Comparison of ENCODE assay signal across 11 mouse cellular contexts in the genomic region with DNA sequence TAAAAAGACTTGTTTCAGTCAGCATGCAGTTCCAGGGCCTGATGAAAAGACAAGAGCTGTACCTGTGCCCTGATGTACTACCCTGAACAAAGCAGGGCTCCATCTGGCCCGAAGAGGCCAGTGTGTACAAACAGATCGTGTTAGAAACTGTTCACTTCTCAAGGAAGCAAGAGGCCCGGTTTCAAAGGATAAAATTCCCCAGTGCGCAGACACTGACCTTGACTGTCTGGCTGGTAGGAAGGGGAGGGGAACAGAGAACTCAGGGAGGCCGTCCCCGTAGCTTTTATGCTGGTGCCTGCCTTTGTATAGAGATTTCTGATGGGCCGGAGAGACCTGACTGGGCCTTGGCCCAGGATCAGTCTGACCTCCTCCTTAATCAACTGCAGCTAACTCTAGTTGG.
DNase-seq lines count a peak whose midpoint lies in the region; ATAC-seq and TF ChIP-seq lines count a peak whose summit lies in the region.
"Had no signal": no experiment of that assay in that cellular context is flagged by ENCODE, and none has a peak within 500 bp of the region (broad histone marks: within the 10 kb centered on the region; RNA-seq: fewer than 3 reads in every experiment).

No protein-coding gene starts in this region.

- H3K27me3 ChIP-seq in heart, embryonic 16.5 days (ENCODE audit: control insufficient read depth, insufficient read depth, low read length): no peaks in the 10 kb centered on the region
- no peaks in the 10 kb centered on the region for H3K27me3 ChIP-seq in hindbrain, postnatal 0 days (ENCODE audit: insufficient read depth, low read length)
- H3K27me3 ChIP-seq in stomach, embryonic 14.5 days (ENCODE audit: control insufficient read depth, insufficient read depth, low read length): no peaks in the 10 kb centered on the region
- H3K27me3 ChIP-seq: embryonic facial prominence, embryonic 15.5 days had no signal

- peak overlapping the region; percentile 54; the same call in 1 of the 2 replicates for H3K9ac ChIP-seq in heart, embryonic 16.5 days (ENCODE audit: low read length)
- no peak overlapping the region for H3K9ac ChIP-seq in hindbrain, postnatal 0 days (replicated peaks; ENCODE audit: low read length)
- no peak overlapping the region for H3K9ac ChIP-seq in stomach, embryonic 14.5 days (replicated peaks; ENCODE audit: low read depth, low read length)
- H3K9ac ChIP-seq: embryonic facial prominence, embryonic 15.5 days had no signal

- DNase-seq in heart, adult 8-10 months (ENCODE audit: low spot score): no peak
- peak; percentile 28 for DNase-seq in adrenal gland, postnatal 25 days
- no peak for DNase-seq in hindbrain, postnatal 0 days (ENCODE audit: low spot score)
- no peak for DNase-seq in left cerebral cortex, postnatal 36 days (ENCODE audit: low spot score in 2 of 2)
- no peak for DNase-seq in cerebellum, adult 8-10 months

- intact Hi-C loops in left cerebral cortex, postnatal 36 days (cut with DNase I): no loop called here

- H3K9me3 ChIP-seq in heart, embryonic 16.5 days (replicated peaks; ENCODE audit: control insufficient read depth, low read length): no peaks in the 10 kb centered on the region
- no peaks in the 10 kb centered on the region for H3K9me3 ChIP-seq in hindbrain, postnatal 0 days (ENCODE audit: low read length)
- no peaks in the 10 kb centered on the region for H3K9me3 ChIP-seq in stomach, embryonic 14.5 days (ENCODE audit: control insufficient read depth, low read depth, low read length)
- H3K9me3 ChIP-seq: embryonic facial prominence, embryonic 15.5 days; G1E had no signal

- TF ChIP-seq CTCF in hindbrain, postnatal 0 days (IDR thresholded peaks at IDR 0.05; ENCODE audit: low read depth): no peak

- WGBS in heart, embryonic 16.5 days: 32% methylated on average over 7 of the region's 7 CpGs
- WGBS in hindbrain, postnatal 0 days: 31% methylated on average over 7 of the region's 7 CpGs
- 33% methylated on average over 7 of the region's 7 CpGs for WGBS in stomach, embryonic 14.5 days

- peaks cover 70% of the 10 kb centered on the region for H3K4me1 ChIP-seq in heart, embryonic 16.5 days (ENCODE audit: control insufficient read depth, insufficient read depth, low read length)
- H3K4me1 ChIP-seq in hindbrain, postnatal 0 days (ENCODE audit: insufficient read depth, low read length): peaks cover 61% of the 10 kb centered on the region
- H3K4me1 ChIP-seq in stomach, embryonic 14.5 days (ENCODE audit: control insufficient read depth, insufficient read depth, low read length): peaks cover 53% of the 10 kb centered on the region

- H3K4me3 ChIP-seq in heart, embryonic 16.5 days (ENCODE audit: low read length): no peak overlapping the region
- H3K4me3 ChIP-seq in hindbrain, postnatal 0 days (ENCODE audit: low read length): no peak overlapping the region
- H3K4me3 ChIP-seq in stomach, embryonic 14.5 days (ENCODE audit: low read depth, low read length): no peak overlapping the region
- H3K4me3 ChIP-seq: embryonic facial prominence, embryonic 15.5 days; left cerebral cortex, adult 2 months had no signal

- no peaks in the 10 kb centered on the region for H3K36me3 ChIP-seq in heart, embryonic 16.5 days (ENCODE audit: control insufficient read depth, insufficient read depth)
- H3K36me3 ChIP-seq in hindbrain, postnatal 0 days (ENCODE audit: insufficient read depth, low read length): no peaks in the 10 kb centered on the region
- H3K36me3 ChIP-seq in stomach, embryonic 14.5 days (ENCODE audit: control insufficient read depth, insufficient read depth, low read length): no peaks in the 10 kb centered on the region
- H3K36me3 ChIP-seq: embryonic facial prominence, embryonic 15.5 days had no signal

- H3K27ac ChIP-seq in heart, embryonic 16.5 days (ENCODE audit: low read length): peak overlapping the region; percentile 66
- peak overlapping the region; percentile 57 for H3K27ac ChIP-seq in hindbrain, postnatal 0 days
- peak overlapping the region; percentile 21; the same call in 1 of the 2 replicates for H3K27ac ChIP-seq in stomach, embryonic 14.5 days (ENCODE audit: low read length)
- H3K27ac ChIP-seq: embryonic facial prominence, embryonic 15.5 days; left cerebral cortex, adult 2 months had no signal

- no peak for ATAC-seq in heart, embryonic 16.5 days (replicated peaks; ENCODE audit: extremely low read depth, insufficient read depth, low FRiP score)
- no peak for ATAC-seq in hindbrain, postnatal 0 days
- no peak for ATAC-seq in stomach, embryonic 14.5 days (ENCODE audit: insufficient number of reproducible peaks, insufficient read depth, low FRiP score, low read depth)
- ATAC-seq in CD4-positive, CD25-positive, alpha-beta regulatory T cell, adult 4 months: no peak

- H3K4me2 ChIP-seq in heart, embryonic 16.5 days (ENCODE audit: low read depth, low read length): no peak overlapping the region
- no peak overlapping the region for H3K4me2 ChIP-seq in hindbrain, postnatal 0 days (ENCODE audit: low read depth, low read length)
- H3K4me2 ChIP-seq in stomach, embryonic 14.5 days (replicated peaks; ENCODE audit: low read depth, low read length): no peak overlapping the region
- H3K4me2 ChIP-seq: embryonic facial prominence, embryonic 15.5 days had no signal
